Mouse (Mus musculus): Measurements from ENCODE around the gene Stard13. TPM values are rescaled to one million over a fixed set of nuclear protein-coding genes. Genes with fewer than 3 reads are reported as not detected.

Gene Stard13
- polyA plus RNA-seq, 1 experiment from 2014 or later: 19.1 TPM

- H3K9ac ChIP-seq (ENCODE audit: low read length): peak overlapping the region; percentile 69
- peak overlapping the region; percentile 95 for H3K27ac ChIP-seq (ENCODE audit: low read length)
- H3K9me3 ChIP-seq (replicated peaks; ENCODE audit: control insufficient read depth, low read length): no peaks in the 10 kb centered on the region
- H3K36me3 ChIP-seq (ENCODE audit: control insufficient read depth, insufficient read depth, low read length): no peaks in the 10 kb centered on the region
- H3K27me3 ChIP-seq (ENCODE audit: control insufficient read depth, insufficient read depth, low read length): no peaks in the 10 kb centered on the region
- peak; percentile 38; the same call in 1 of the 2 replicates for ATAC-seq (ENCODE audit: insufficient read depth, low FRiP score)
- 16% methylated on average over 6 of the region's 6 CpGs for WGBS
- H3K4me3 ChIP-seq (replicated peaks; ENCODE audit: low read length): peak overlapping the region; percentile 50
- H3K4me2 ChIP-seq (ENCODE audit: low read depth, low read length): peak overlapping the region; percentile 59
- H3K4me1 ChIP-seq (ENCODE audit: control insufficient read depth, insufficient read depth, low read length): 0 out of 2 replicates have a peak, but pooled peaks cover 2% of the 10 kb centered on the region
Measured at GRCm38 (mm10) chr5:151127298-151127717, 106.3 kb downstream of the Stard13 start.

DNA sequence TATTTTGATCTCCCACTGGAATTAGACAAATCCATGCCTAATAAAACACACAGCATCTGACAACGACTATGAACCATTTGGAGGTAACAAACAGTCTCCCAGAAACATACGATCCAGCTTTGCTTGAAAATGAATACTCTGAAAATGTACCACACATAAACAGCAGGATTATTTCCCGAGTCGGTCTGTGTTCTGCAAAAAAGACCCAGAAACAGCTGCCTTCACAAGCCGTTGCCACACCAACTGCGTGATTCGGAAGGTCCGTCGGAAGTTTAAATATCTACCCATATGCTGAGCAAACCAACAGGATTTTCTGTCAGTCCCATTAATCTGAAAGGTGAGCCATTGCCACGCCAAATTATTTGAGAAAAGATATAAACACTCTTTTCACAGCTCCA lies 107.0 kb downstream of the Stard13 start:
- Histone ChIP-seq H3K9ac (ENCODE audit: low read length) (peak overlapping the region; percentile 62), H3K4me3 (replicated peaks; ENCODE audit: low read length) (peak overlapping the region; percentile 50), H3K27me3 (ENCODE audit: control insufficient read depth, insufficient read depth, low read length) (no peaks in the 10 kb centered on the region), H3K4me1 (ENCODE audit: control insufficient read depth, insufficient read depth, low read length) (0 out of 2 replicates have a peak, but pooled peaks cover 2% of the 10 kb centered on the region), H3K36me3 (ENCODE audit: control insufficient read depth, insufficient read depth, low read length) (no peaks in the 10 kb centered on the region), H3K27ac (ENCODE audit: low read length) (peak overlapping the region; percentile 95), H3K4me2 (ENCODE audit: low read depth, low read length) (peak overlapping the region; percentile 59), H3K9me3 (replicated peaks; ENCODE audit: control insufficient read depth, low read length) (no peaks in the 10 kb centered on the region)
- WGBS: 34% methylated on average over 10 of the region's 10 CpGs
- no peak for ATAC-seq (ENCODE audit: insufficient read depth, low FRiP score)

DNA sequence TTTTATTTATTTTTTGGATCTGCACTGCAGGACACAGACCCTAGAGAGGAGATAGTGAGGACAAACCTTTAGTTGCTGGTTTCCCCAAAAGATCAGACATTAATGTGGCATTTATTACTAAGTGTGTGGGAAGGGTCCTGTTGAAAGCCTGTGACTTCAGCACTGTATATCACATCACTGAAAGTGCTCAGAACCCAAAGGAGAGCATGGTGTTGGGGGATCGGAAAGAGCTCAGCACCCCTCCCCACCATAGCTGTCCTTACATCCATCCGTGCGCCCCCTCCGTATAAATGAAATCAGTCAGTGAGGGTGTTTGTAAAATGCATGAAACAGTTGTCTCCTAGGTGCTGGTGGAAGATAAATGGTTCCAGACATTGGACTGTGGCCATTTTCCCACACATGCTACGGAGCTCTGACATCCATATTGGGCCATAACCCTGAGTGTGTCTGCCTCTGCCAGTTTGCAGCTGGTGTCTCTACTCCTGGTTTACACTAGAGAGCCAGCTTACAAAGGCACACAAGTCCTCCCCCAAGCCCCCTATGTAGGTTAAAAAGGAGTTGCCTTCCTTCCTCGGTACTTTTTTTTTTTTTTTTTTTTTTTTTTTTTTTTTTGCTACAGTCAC lies 107.5 kb downstream of the Stard13 start:
- Histone ChIP-seq H3K36me3 (ENCODE audit: control insufficient read depth, insufficient read depth, low read length) (no peaks in the 10 kb centered on the region), H3K4me2 (ENCODE audit: low read depth, low read length) (peak overlapping the region; percentile 59), H3K27me3 (ENCODE audit: control insufficient read depth, insufficient read depth, low read length) (no peaks in the 10 kb centered on the region), H3K27ac (ENCODE audit: low read length) (peak overlapping the region; percentile 95), H3K9me3 (replicated peaks; ENCODE audit: control insufficient read depth, low read length) (no peaks in the 10 kb centered on the region), H3K4me3 (replicated peaks; ENCODE audit: low read length) (peak overlapping the region; percentile 50), H3K4me1 (ENCODE audit: control insufficient read depth, insufficient read depth, low read length) (0 out of 2 replicates have a peak, but pooled peaks cover 2% of the 10 kb centered on the region), H3K9ac (ENCODE audit: low read length) (peak overlapping the region; percentile 62)
- peak; percentile 82 for ATAC-seq (ENCODE audit: insufficient read depth, low FRiP score)
- WGBS: 37% methylated on average over 6 of the region's 6 CpGs

- H3K4me2 ChIP-seq (ENCODE audit: low read depth, low read length): no peak overlapping the region
- 50% methylated on average over 2 of the region's 2 CpGs for WGBS
- no peaks in the 10 kb centered on the region for H3K36me3 ChIP-seq (ENCODE audit: control insufficient read depth, insufficient read depth, low read length)
- no peaks in the 10 kb centered on the region for H3K27me3 ChIP-seq (ENCODE audit: control insufficient read depth, insufficient read depth, low read length)
- no peak overlapping the region for H3K4me3 ChIP-seq (replicated peaks; ENCODE audit: low read length)
- ATAC-seq (ENCODE audit: insufficient read depth, low FRiP score): no peak
- no peak overlapping the region for H3K27ac ChIP-seq (ENCODE audit: low read length)
- H3K9ac ChIP-seq (ENCODE audit: low read length): no peak overlapping the region
- no peaks in the 10 kb centered on the region for H3K9me3 ChIP-seq (replicated peaks; ENCODE audit: control insufficient read depth, low read length)
- H3K4me1 ChIP-seq (ENCODE audit: control insufficient read depth, insufficient read depth, low read length): peaks cover 9% of the 10 kb centered on the region
Measured at GRCm38 (mm10) chr5:151117846-151118245, 115.8 kb downstream of the Stard13 start.

- Histone ChIP-seq H3K4me1 (ENCODE audit: control insufficient read depth, insufficient read depth, low read length) (peaks cover 9% of the 10 kb centered on the region), H3K4me3 (replicated peaks; ENCODE audit: low read length) (no peak overlapping the region), H3K9me3 (replicated peaks; ENCODE audit: control insufficient read depth, low read length) (no peaks in the 10 kb centered on the region), H3K36me3 (ENCODE audit: control insufficient read depth, insufficient read depth, low read length) (no peaks in the 10 kb centered on the region), H3K9ac (ENCODE audit: low read length) (no peak overlapping the region), H3K27ac (ENCODE audit: low read length) (no peak overlapping the region; the same call in 1 of the 2 replicates), H3K27me3 (ENCODE audit: control insufficient read depth, insufficient read depth, low read length) (no peaks in the 10 kb centered on the region), H3K4me2 (ENCODE audit: low read depth, low read length) (no peak overlapping the region)
- no peak for ATAC-seq (ENCODE audit: insufficient read depth, low FRiP score)
- WGBS: 77% methylated on average over 5 of the region's 5 CpGs
Measured at GRCm38 (mm10) chr5:151116192-151116887, 117.3 kb downstream of the Stard13 start.

GRCm38 (mm10) chr5:151112743-151113142 lies 120.9 kb downstream of the Stard13 start:
- ATAC-seq (ENCODE audit: insufficient read depth, low FRiP score): no peak

GRCm38 (mm10) chr5:151111080-151111871 lies 122.4 kb downstream of the Stard13 start:
- no peaks in the 10 kb centered on the region for H3K36me3 ChIP-seq (ENCODE audit: control insufficient read depth, insufficient read depth, low read length)
- no peak overlapping the region for H3K4me3 ChIP-seq (replicated peaks; ENCODE audit: low read length)
- ATAC-seq (ENCODE audit: insufficient read depth, low FRiP score): no peak
- 82% methylated on average over 7 of the region's 7 CpGs for WGBS
- no peak overlapping the region for H3K4me2 ChIP-seq (ENCODE audit: low read depth, low read length)
- no peaks in the 10 kb centered on the region for H3K27me3 ChIP-seq (ENCODE audit: control insufficient read depth, insufficient read depth, low read length)
- peaks cover 13% of the 10 kb centered on the region; the same call in 1 of the 2 replicates for H3K4me1 ChIP-seq (ENCODE audit: control insufficient read depth, insufficient read depth, low read length)
- no peak overlapping the region for H3K27ac ChIP-seq (ENCODE audit: low read length)
- H3K9me3 ChIP-seq (replicated peaks; ENCODE audit: control insufficient read depth, low read length): no peaks in the 10 kb centered on the region
- no peak overlapping the region for H3K9ac ChIP-seq (ENCODE audit: low read length)

More at GRCm38 (mm10) chr5:151112743-151113142, 120.9 kb downstream of the Stard13 start:
- H3K9ac ChIP-seq (ENCODE audit: low read length): no peak overlapping the region
- H3K27ac ChIP-seq (ENCODE audit: low read length): no peak overlapping the region
- no peak overlapping the region for H3K4me3 ChIP-seq (replicated peaks; ENCODE audit: low read length)
- 81% methylated on average over 9 of the region's 9 CpGs for WGBS
- peaks cover 14% of the 10 kb centered on the region; the same call in 1 of the 2 replicates for H3K4me1 ChIP-seq (ENCODE audit: control insufficient read depth, insufficient read depth, low read length)
- no peaks in the 10 kb centered on the region for H3K9me3 ChIP-seq (replicated peaks; ENCODE audit: control insufficient read depth, low read length)
- no peak overlapping the region for H3K4me2 ChIP-seq (ENCODE audit: low read depth, low read length)
- H3K27me3 ChIP-seq (ENCODE audit: control insufficient read depth, insufficient read depth, low read length): no peaks in the 10 kb centered on the region
- H3K36me3 ChIP-seq (ENCODE audit: control insufficient read depth, insufficient read depth, low read length): no peaks in the 10 kb centered on the region

- ATAC-seq (ENCODE audit: insufficient read depth, low FRiP score): no peak
- H3K4me2 ChIP-seq (ENCODE audit: low read depth, low read length): no peak overlapping the region
- peak overlapping the region; percentile 54; the same call in 1 of the 2 replicates for H3K27ac ChIP-seq (ENCODE audit: low read length)
- H3K4me1 ChIP-seq (ENCODE audit: control insufficient read depth, insufficient read depth, low read length): peaks cover 10% of the 10 kb centered on the region; the same call in 1 of the 2 replicates
- H3K36me3 ChIP-seq (ENCODE audit: control insufficient read depth, insufficient read depth, low read length): no peaks in the 10 kb centered on the region
- no peaks in the 10 kb centered on the region for H3K27me3 ChIP-seq (ENCODE audit: control insufficient read depth, insufficient read depth, low read length)
- H3K9me3 ChIP-seq (replicated peaks; ENCODE audit: control insufficient read depth, low read length): no peaks in the 10 kb centered on the region
- H3K4me3 ChIP-seq (replicated peaks; ENCODE audit: low read length): no peak overlapping the region
- H3K9ac ChIP-seq (ENCODE audit: low read length): no peak overlapping the region
- 25% methylated on average over 6 of the region's 6 CpGs for WGBS
Measured at GRCm38 (mm10) chr5:151110461-151110908, 123.2 kb downstream of the Stard13 start.
